Mouse (Mus musculus): ENCODE results near the gene Kcnh2. TPM values are rescaled to one million over a fixed set of nuclear protein-coding genes. Genes with fewer than 3 reads are reported as not detected.
A peak's percentile ranks its signal among the peaks of the same experiment; 100 is the strongest.

Kcnh2 gene
- total RNA-seq, 2 experiments from 2014 or later = 32.2 to 32.6 TPM

DNA sequence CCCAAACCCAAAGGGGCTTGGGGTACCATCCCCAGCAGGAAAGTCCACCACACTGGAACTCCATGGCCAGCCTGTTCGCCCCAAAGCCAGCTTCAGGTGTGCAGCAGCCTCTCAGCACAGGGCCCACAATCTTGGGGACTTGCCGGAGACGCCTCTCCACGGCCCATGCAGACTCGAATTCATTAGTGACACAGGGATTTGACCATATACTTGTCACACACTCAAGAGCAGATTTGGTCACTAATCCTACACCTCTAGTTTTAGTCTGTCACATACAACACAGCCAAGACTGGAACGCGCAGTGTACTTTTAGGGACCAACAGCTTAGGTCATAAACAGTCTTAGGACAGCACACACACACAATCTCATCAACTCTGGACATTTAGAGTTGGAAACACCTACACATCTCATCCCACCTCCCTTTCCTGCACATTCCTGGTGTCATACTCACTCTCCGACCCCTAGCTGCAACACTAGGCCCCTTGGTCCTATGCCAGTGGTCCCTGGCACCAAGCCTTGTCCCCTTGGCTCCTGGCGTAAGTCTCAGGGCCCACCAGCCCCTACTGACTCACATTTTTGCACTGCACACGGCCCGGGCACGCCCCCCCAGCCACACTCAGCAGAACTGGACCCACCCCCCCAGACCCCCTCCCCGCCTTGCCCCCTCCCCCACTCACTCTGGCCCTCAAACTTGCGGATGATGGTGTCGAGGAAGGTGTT lies 713 bp downstream of the Kcnh2 start:
- intact Hi-C loops (cut with DNase I) = loop anchor here (5.0 kb wide), 2 partner anchors 37 to 183 kb away; no protein-coding TSS in a partner anchor
- no peak for DNase-seq (ENCODE audit: low spot score in 2 of 2)

DNA sequence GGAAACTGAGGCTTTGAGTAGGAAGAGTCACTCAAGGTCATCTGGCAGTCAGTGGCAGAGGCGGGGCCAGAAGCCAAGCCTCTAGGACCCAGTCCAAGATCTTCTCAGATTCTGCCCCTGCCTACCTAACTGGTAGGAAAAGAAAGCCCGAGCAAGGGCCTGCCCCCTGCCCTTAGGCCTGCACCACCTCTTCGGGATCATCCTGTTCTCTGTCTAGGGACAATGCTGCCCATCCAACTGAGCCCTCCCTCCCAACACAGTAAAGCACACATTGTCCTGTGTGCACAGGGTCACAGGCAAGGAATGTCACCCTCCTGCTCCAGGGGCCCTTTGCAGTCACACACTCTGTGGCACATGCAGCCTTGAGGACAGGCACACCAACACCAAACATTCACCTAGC lies 1.3 kb downstream of the Kcnh2 start:
- intact Hi-C loops (cut with DNase I) = loop anchor here (5.0 kb wide), 2 partner anchors 37 to 183 kb away; no protein-coding TSS in a partner anchor
- DNase-seq (ENCODE audit: low spot score in 2 of 2) = no peak

DNA sequence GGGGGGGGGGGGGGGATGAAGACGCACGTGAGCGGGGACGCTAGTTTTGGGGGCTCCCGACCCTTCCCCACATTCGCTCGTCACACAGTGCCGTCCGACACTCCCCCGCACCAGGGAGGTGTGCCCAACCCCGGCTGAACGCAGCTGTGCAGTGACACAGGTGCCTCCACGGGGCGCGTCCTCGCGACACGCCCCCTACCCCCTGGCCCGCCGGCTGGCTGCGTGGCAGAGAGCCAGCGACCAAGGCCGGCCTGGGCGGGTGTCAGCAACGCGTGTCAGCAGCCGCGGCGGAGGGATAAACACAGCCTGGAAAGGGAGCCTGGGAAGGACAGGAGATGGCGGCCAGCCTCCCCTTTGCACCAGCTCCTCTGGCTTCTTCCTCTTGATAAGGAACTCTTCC lies 2.9 kb downstream of the Kcnh2 start:
- intact Hi-C loops (cut with DNase I) = no loop called here
- DNase-seq (ENCODE audit: low spot score in 2 of 2) = no peak

DNA sequence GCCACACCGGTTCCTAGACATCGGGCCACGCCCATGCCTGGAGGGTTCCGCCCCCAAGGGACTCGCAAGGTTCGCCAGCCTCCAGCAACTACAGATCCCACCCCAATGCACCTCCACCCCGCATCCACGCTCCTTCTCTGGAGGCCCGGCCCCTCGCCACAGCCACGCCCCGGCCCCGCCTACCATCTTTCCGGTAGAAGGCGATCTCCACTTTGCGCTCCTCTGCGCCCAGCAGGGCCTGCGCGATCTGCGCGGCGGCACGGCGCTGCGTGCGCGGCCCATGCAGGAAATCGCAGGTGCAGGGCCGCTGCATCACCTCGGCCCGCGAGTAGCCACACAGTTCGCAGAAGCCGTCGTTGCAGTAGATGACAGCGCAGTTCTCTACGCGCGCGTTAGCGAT lies 3.3 kb downstream of the Kcnh2 start:
- DNase-seq (ENCODE audit: low spot score in 2 of 2) = peak; percentile 65 to 74
- intact Hi-C loops (cut with DNase I) = no loop called here

DNA sequence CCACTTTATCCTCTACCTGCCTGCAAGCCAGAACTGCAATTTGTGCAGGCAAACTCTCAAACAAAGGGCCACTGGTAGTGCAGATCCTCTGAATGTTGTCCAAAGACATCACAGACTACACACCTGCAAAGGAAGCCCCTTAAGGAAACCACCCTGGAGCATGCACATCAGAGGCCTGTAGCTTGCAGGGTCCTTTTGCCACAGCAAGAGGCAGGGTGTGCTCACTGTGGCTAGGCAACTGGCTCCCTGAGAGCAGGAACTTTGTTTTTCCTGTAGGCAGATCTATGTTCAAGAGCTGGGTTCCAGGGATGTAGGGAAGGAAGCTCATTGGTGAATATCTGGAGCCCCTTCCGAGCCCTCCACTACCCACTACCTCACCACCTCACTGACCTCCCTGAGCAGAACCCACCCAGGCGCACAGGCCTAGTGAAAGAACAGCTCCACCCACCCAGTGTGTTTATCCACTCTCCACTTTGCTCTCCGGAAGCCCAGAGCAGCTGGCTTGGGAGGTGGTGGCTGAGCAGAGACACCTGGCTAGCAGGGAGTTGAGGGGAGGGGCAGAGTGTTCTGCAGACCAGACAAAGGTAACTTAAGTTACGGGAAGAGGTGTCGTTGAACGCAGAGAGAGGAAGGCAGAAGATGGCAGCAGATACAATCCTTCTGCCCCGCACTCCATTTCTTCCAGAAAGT lies 4.1 kb downstream of the Kcnh2 start:
- intact Hi-C loops (cut with DNase I) = no loop called here
- DNase-seq (ENCODE audit: low spot score in 2 of 2) = no peak

DNA sequence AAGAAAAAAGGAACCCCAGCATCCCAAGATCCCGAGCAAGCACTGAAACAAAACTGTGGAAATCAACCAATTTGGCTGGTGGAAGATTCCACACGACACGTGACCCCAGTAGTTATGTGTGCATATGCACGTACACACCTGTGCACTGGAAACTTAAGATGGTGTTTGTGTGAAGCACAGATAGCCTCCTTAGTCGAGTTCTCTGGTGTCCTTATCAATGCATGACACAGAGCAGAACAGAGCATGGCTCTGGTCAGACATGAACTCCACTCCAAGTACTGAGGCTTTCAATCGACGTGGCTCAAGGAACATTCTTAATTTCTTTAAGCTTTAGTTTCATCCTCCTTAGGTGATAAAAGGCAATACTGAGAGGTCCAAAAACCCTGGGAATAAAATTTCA lies 5.1 kb downstream of the Kcnh2 start:
- intact Hi-C loops (cut with DNase I) = no loop called here
- DNase-seq (ENCODE audit: low spot score in 2 of 2) = no peak

DNA sequence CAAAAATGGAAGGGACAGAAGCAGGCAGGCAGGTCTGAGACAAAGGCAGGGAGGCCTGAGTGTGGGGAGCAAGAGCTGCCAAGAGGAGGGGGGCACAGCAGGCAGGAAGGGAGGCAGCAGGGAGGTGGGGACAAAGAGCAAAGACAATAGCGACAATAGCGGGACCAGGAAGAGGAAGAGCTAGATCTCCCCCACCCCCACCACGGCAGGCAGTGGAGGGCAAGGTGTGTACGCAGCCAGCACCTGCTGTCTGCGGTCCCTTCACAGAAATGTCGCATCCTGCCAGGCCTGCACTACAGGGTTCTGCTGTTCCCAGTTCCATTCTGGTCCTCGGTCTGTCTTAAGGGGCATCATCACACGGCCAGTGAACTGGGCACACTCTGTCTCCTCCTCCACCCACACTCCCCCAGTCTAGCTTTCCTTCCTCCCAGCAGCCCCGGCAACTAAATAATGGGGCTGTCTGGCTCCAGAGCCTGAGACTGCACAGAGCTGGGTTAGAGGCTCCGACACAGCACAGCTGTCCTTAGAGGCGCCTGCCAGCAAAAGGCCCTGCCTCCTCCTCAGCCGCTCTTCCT lies 6.8 kb downstream of the Kcnh2 start:
- no peak for DNase-seq (ENCODE audit: low spot score in 2 of 2)
- intact Hi-C loops (cut with DNase I) = no loop called here

DNA sequence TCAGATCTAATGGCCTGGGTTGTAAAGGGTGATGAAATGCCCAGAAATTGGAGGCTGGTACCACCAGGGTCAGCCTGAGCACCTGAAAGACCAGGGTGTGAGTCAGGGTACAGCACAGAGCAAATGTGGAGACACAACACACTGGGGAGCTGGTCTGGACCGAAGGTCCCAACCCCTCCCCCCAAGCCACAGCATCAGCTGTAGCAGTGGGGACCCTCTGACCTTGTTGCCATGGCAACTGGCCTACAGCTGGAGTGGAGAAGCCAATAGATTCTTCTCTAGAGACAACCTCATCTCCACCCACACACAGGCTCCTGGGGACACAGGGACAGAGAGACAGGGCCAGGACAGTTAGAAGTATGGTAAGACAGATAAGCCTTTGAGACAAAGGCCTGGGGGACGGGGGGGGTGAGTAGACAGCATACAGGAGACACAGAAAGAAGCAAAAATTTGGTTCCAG lies 7.4 kb downstream of the Kcnh2 start:
- intact Hi-C loops (cut with DNase I) = no loop called here
- DNase-seq (ENCODE audit: low spot score in 2 of 2) = no peak

DNA sequence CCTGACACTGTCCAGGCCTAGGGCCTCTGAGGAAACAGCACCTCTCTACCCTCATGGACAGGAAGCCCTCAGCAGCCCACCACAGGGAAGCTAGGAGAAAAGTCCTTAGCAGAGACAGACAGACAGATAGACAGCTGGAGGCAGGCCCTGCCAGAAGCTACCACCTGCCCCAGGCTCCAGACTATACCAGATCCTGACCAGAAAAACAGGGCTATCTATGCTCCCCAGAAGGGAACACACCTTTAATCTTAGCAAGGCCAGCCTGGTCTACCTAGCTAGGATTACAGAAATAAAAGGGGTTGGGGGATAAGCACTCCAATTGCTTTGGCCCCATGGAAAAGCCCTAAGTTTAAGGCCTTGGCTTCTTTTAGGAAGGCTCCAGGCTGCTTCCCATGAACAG lies 8.0 kb downstream of the Kcnh2 start:
- intact Hi-C loops (cut with DNase I) = no loop called here
- no peak for DNase-seq (ENCODE audit: low spot score in 2 of 2)

DNA sequence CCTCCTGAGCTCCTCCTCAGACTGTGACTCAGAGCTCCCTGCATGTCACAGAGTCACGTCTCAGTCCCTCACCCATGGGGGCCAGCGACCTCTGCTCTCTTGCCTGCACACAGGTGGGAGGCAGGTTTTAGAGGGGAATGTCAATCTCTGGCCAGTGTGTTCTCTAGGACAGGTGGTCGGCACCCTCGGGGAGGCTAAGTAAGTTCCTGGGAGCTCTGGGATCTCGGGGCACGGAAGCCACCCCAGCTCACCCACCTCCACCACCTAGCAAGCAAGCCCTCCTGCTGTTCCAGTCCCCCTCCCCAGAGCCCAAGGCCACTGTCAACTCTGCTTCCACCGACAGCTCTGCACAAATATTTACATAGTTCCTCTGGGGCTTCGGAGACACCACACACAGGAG lies 8.4 kb downstream of the Kcnh2 start:
- intact Hi-C loops (cut with DNase I) = no loop called here
- DNase-seq (ENCODE audit: low spot score in 2 of 2) = no peak

DNA sequence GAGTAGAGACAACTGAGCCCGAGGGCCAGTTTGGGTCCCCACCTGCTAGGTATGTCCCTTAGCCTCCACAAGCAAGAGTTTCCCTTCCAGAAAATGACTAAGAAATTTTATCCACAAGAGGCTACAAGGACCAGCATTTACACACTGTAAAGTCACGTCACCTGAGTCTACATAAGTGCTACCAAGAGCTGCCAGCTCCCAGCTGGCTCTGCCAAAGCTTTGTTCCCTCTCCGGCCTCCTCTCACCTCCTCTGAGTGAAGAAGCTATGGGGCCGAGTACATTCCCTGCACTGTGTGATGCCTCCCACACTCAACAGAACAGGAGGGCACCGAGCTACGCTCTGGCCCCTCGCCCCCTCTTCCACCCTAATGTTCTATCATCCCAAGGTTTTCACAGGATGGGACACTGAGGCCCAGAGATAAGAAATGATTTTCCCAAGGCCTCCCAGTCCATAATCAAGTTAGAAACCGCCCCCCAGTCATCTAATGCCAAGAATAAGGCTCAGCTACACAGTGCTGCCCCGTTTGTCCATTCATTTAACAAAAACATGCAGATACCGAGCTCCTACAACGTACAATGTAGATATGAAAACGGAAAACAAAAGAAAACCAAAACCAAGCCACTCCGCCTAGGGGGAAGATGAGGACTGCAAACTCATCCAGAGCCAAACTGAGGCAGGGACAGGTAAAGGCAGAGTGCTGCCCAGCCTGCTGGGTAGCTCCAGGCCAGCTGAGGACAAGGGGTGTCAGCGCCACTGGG lies 9.0 kb downstream of the Kcnh2 start:
- DNase-seq (ENCODE audit: low spot score in 2 of 2) = no peak
- intact Hi-C loops (cut with DNase I) = no loop called here

DNA sequence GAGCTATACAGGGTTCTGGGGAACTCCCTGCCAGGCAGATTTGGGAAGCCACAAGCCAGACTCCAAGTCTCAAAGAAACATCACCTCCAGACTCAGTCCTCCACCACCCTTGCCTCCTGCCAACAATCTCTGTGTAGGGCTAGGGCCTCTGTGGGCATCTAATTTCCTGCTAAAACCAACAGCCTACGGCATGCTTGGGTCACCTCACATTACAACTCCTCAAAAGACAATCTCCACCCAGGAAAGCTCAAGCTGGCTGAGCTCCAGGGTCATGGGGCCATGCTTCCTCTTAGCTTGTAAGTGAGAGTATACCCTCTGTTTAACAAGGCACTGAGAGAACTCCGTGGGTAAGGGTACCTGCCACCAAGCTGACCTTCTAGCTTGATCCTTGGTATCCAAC lies 13.6 kb downstream of the Kcnh2 start:
- intact Hi-C loops (cut with DNase I) = no loop called here
- no peak for DNase-seq (ENCODE audit: low spot score in 2 of 2)

DNA sequence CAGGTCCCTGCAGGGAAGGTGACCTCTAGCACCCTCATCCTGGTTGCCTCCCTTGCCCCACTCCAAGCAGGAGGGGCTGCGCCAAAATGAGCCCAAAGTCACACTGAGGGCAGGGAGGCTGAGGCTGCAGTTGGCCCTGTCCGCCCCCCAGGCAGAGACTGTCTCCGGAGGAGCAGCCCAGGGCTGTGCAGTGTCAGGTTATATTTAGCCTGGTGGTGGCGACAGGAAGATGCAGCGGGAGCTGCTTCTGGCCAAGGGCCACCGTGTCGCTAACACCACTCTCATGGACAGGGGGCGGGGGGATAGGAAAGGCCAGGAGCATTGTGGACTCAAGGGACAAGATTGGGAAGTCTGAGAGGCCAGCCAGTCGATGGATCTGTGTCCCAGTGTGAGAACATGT lies 14.0 kb downstream of the Kcnh2 start:
- DNase-seq (ENCODE audit: low spot score in 2 of 2) = no peak
- intact Hi-C loops (cut with DNase I) = no loop called here

DNA sequence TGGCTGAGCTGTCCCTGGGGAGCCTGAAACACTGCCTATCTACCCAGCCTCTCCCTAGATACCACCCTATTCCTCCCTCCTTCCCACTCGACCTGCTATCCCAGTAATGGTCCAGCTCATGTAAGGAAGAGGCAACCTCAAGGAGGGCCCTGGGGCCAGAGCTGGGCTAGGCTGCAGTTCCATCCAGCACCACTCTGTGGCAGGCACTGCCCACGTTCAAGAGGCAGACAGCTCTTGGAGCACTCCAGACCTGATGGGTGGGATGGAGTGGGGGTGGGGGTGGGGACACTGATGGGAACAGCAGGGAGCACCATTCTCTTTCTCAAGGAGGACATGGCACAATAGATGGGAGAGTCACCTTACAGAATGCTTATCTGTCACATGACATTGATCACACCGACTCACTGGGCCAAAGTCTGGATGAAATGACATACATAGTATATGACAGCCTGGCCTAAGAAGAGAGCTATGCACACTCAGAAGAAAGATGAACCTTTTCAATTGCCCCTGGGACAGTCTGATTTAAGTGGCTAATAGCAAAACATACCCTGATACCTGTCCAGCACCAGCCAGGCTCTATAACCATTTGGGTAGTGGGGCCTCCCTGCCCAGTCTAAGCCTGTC lies 15.4 kb downstream of the Kcnh2 start:
- intact Hi-C loops (cut with DNase I) = no loop called here
- DNase-seq (ENCODE audit: low spot score in 2 of 2) = peak in 1 of 2 experiments; percentile 40

DNA sequence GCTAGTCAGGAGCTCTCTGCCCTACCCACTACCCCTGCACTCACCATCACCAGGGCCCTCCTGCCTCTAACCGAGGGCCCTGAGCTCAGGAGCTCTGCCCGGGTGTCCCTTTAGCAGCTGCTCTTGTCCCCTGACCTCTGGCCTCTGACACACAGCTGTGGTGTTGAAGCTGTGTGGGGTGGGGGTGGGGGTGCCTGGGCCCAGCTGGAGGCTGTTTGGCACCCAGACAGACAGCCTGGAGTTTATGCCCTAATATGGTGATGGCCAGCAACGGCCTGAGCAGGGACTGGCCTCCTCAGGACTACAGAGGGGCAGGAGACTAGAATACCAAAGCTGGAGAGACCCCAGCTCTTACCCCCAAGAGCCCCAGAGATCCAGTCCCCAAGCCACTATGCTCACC lies 16.7 kb downstream of the Kcnh2 start:
- intact Hi-C loops (cut with DNase I) = no loop called here
- no peak for DNase-seq (ENCODE audit: low spot score in 2 of 2)

DNA sequence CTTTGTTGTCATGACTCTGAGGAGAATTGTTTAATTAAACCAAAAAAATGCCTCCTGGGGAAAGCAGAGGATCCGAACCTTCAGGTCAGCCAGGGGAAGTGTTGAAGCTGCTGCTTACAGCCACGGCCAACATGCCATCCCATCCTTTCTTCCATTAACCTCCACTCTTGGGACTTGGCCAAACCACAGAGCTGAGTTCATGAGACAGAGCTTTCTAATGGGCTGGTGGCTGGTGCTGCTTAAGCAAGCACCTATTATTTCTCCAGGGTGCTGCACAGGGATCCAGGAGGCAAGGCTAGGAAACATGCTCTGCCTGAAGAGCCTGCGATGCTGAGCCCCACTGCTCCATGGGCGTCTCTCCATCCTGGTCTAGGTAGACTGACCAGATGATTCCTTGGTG lies 19.0 kb downstream of the Kcnh2 start:
- no peak for DNase-seq (ENCODE audit: low spot score in 2 of 2)
- intact Hi-C loops (cut with DNase I) = no loop called here

DNA sequence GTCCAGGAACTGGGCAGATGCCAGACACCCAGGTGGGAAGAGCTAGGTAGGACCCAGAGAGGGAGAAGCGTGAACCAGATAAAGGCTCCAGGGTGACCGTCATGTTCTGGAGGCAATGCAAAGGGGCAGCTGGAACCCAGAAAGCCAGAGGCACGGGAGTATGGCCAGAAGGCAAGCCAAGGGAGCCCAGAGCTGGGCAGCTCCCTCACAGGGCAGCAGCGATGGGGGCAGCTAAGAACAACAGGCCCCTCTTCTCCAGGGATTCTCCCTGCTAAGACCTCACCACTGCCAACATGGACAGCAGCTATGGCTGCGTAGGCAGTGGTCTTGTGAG lies 21.5 kb downstream of the Kcnh2 start:
- intact Hi-C loops (cut with DNase I) = no loop called here

DNA sequence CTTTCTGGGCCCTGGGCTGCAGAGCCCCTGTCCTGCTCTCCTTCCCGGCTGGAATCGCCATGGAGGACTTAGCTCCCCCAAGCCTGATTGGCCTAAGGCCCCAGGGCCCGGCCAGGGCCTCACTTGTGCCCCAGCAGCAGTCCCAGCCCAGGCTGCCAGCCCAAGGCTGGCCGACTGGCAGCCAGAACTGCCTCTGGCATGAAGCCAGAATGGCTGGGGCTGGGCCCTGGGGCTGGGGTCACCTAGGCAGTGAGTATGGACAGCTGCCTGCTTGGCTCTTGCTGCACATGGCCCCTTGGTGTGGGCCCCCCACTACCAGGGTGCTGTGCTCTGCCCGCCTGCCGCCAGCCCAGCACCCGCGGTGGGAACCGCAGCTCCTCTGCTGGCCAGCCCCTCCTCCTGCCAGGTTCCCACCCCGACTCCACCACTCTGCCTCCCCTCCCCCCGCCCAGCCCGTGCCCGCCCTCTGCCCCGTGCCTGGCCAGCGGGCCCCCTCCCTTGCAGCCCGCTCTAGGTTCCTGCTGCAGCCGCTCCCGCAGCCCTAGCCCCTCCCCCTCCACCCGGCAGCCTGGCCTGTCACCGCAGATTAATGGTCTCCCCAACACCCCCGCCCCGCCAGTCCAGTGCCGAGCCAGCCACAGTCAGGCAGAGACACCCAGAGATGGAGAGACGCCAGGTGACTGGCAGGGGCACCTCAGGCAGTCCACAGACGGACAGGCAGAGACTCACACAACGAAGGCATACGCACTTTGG lies 22.0 kb downstream of the Kcnh2 start:
- peak in 1 of 2 experiments; percentile 9 for DNase-seq (ENCODE audit: low spot score in 2 of 2)
- intact Hi-C loops (cut with DNase I) = no loop called here

More for the DNA sequence above, 21.5 kb downstream of the Kcnh2 start:
- DNase-seq (ENCODE audit: low spot score in 2 of 2) = no peak

DNA sequence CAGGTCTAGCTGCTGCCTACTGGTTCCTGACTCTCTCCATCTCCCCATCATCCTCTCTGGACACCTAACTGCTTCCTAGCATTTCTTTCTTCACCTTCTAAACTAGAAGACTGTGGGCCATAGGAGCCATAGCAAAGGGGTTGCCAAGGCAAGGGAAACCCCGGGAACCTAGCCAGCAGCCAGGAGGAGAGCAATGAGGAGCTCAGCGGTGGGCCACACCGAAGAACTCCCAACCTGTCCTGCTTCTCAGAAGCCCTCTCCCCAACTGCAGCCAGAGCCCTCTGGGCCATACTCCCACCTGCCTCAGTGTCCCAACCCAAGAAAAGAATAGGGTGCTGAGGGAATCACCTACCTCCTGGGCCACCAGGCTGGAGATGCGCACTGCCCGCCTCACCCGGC lies 22.6 kb downstream of the Kcnh2 start:
- intact Hi-C loops (cut with DNase I) = no loop called here
- DNase-seq (ENCODE audit: low spot score in 2 of 2) = no peak
